Mouse (Mus musculus): ENCODE data around the gene Dusp18. TPM values are rescaled to one million over a fixed set of nuclear protein-coding genes. Genes with fewer than 3 reads are reported as not detected.

The Dusp18 gene
- total RNA-seq, 1 experiment: 1.4 TPM

DNA sequence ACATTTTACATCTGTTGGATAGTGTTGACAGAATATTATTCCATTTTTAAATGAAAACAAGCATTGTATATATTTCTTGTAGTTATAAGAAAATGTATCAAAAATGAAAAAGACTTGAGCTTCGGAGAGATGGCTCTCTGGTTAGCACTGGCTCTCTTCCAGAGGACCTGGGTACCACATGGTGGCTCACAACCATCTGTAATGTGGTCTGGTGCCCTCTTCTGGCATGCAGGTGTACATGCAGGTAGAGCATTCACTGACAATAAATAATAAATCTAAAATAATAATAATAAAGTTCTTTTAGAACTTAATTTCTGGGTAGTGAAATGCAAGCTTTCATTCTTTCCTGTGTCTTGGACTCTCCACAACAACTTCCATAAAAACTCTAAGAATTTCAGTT is 23.7 kb downstream of the Dusp18 start:
- Histone ChIP-seq H3K9ac (ENCODE audit: insufficient read depth, low read depth, low read length, poor library complexity, severe bottlenecking) (no peak overlapping the region), H3K27ac (ENCODE audit: insufficient read depth, low read depth, low read length, poor library complexity, severe bottlenecking) (no peak overlapping the region), H3K9me3 (ENCODE audit: control insufficient read depth, insufficient read depth, low read depth, low read length) (no peaks in the 10 kb centered on the region), H3K4me3 (ENCODE audit: insufficient read depth in 1 of 2, low read depth in 1 of 2, low read length in 2 of 2, poor library complexity in 1 of 2, severe bottlenecking in 1 of 2) (no peak overlapping the region), H3K36me3 (ENCODE audit: control insufficient read depth, insufficient read depth, low read length, poor library complexity, severe bottlenecking) (peaks cover 7% of the 10 kb centered on the region; the same call in 1 of the 2 replicates), H3K4me1 (ENCODE audit: control insufficient read depth in 2 of 2, insufficient read depth in 2 of 2, low read length in 2 of 2, poor library complexity in 1 of 2) (no peaks in the 10 kb centered on the region)
- in situ Hi-C loops (cut with MboI; ENCODE audit: low sequenced_read_pairs in 2 of 2, unreplicated experiment in 2 of 2): no loop called here
- TF ChIP-seq ZNF384 (IDR thresholded peaks at IDR 0.05; ENCODE audit: low read depth, low read length) (no peak), ZC3H11A (IDR thresholded peaks at IDR 0.05; ENCODE audit: borderline replicate concordance, low read depth, low read length) (no peak), CHD2 (IDR thresholded peaks at IDR 0.05; ENCODE audit: low read depth, low read length) (no peak), MAFK (IDR thresholded peaks at IDR 0.05; ENCODE audit: insufficient read depth, low read depth, low read length) (no peak), HCFC1 (IDR thresholded peaks at IDR 0.05; ENCODE audit: borderline replicate concordance, insufficient read depth, low read length) (no peak)
- DNase-seq (ENCODE audit: low read depth, low spot score): no peak

DNA sequence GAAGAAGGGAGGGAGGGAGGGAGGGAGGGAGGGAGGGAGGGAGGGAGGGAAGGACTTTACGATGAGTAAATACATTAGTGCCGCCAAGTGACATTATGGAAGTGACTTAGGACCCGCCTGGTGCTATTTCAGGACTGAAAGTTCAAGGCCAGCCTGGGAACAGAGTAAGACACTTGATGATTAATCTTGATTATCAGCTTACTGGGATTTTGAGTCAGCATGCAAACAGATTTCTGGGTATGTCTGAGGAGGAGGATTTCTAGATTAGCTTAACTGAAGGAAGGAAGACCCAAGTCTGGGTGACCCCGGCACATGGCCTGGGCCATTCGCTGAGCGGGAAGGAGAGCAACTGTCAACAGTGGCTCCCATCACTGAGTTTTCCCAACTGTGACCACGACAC is 25.4 kb downstream of the Dusp18 start:
- Histone ChIP-seq H3K4me1 (ENCODE audit: control insufficient read depth in 2 of 2, insufficient read depth in 2 of 2, low read length in 2 of 2, poor library complexity in 1 of 2) (no peaks in the 10 kb centered on the region), H3K36me3 (ENCODE audit: control insufficient read depth, insufficient read depth, low read length, poor library complexity, severe bottlenecking) (peaks cover 11% of the 10 kb centered on the region; the same call in 1 of the 2 replicates), H3K9ac (ENCODE audit: insufficient read depth, low read depth, low read length, poor library complexity, severe bottlenecking) (no peak overlapping the region), H3K27ac (ENCODE audit: insufficient read depth, low read depth, low read length, poor library complexity, severe bottlenecking) (no peak overlapping the region), H3K4me3 (ENCODE audit: insufficient read depth in 1 of 2, low read depth in 1 of 2, low read length in 2 of 2, poor library complexity in 1 of 2, severe bottlenecking in 1 of 2) (no peak overlapping the region), H3K9me3 (ENCODE audit: control insufficient read depth, insufficient read depth, low read depth, low read length) (no peaks in the 10 kb centered on the region)
- TF ChIP-seq ZC3H11A (IDR thresholded peaks at IDR 0.05; ENCODE audit: borderline replicate concordance, low read depth, low read length): no peak
- no peak for TF ChIP-seq CHD2 (IDR thresholded peaks at IDR 0.05; ENCODE audit: low read depth, low read length)
- no peak for TF ChIP-seq MAFK (IDR thresholded peaks at IDR 0.05; ENCODE audit: insufficient read depth, low read depth, low read length)
- TF ChIP-seq HCFC1 (IDR thresholded peaks at IDR 0.05; ENCODE audit: borderline replicate concordance, insufficient read depth, low read length): no peak
- TF ChIP-seq ZNF384 (IDR thresholded peaks at IDR 0.05; ENCODE audit: low read depth, low read length): no peak
- DNase-seq (ENCODE audit: low read depth, low spot score): no peak
- in situ Hi-C loops (cut with MboI; ENCODE audit: low sequenced_read_pairs in 2 of 2, unreplicated experiment in 2 of 2): no loop called here

DNA sequence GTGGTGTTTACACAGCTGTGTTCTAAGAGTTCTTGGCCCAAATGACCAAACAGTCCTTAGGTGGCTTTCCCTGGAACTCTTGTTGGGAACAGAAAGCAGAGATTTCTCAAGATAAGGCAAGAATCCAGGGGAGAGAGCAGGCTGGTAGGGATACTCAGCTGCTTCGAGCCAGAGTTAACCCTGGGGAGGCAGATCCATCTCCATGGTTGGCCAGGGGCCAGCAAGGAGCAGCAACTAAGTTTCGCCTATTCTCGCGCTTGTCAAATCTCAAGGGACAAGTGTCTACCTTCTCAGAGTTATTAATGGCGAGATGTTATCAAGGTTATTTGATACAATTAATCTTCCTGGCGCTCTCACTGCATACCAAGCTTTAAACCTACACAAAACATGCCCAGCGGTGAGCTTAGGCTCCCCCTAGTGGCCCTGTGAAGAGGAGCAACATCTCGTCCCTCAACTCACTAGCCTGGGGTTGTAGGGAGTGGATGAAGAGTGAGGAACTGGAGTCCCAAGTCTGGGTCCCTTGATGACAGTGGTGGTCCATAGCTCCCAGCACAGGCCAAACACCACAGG is 26.3 kb downstream of the Dusp18 start:
- in situ Hi-C loops (cut with MboI; ENCODE audit: low sequenced_read_pairs in 2 of 2, unreplicated experiment in 2 of 2): no loop called here
- Histone ChIP-seq H3K9me3 (ENCODE audit: control insufficient read depth, insufficient read depth, low read depth, low read length) (no peaks in the 10 kb centered on the region), H3K4me1 (ENCODE audit: control insufficient read depth in 2 of 2, insufficient read depth in 2 of 2, low read length in 2 of 2, poor library complexity in 1 of 2) (no peaks in the 10 kb centered on the region), H3K27ac (ENCODE audit: insufficient read depth, low read depth, low read length, poor library complexity, severe bottlenecking) (no peak overlapping the region), H3K36me3 (ENCODE audit: control insufficient read depth, insufficient read depth, low read length, poor library complexity, severe bottlenecking) (peaks cover 11% of the 10 kb centered on the region; the same call in 1 of the 2 replicates), H3K4me3 (ENCODE audit: insufficient read depth in 1 of 2, low read depth in 1 of 2, low read length in 2 of 2, poor library complexity in 1 of 2, severe bottlenecking in 1 of 2) (no peak overlapping the region), H3K9ac (ENCODE audit: insufficient read depth, low read depth, low read length, poor library complexity, severe bottlenecking) (no peak overlapping the region)
- TF ChIP-seq MAFK (IDR thresholded peaks at IDR 0.05; ENCODE audit: insufficient read depth, low read depth, low read length) (no peak), HCFC1 (IDR thresholded peaks at IDR 0.05; ENCODE audit: borderline replicate concordance, insufficient read depth, low read length) (no peak), ZNF384 (IDR thresholded peaks at IDR 0.05; ENCODE audit: low read depth, low read length) (no peak), ZC3H11A (IDR thresholded peaks at IDR 0.05; ENCODE audit: borderline replicate concordance, low read depth, low read length) (no peak), CHD2 (IDR thresholded peaks at IDR 0.05; ENCODE audit: low read depth, low read length) (no peak)
- DNase-seq (ENCODE audit: low read depth, low spot score): peak; percentile 69

- Histone ChIP-seq H3K36me3 (ENCODE audit: control insufficient read depth, insufficient read depth, low read length, poor library complexity, severe bottlenecking) (peaks cover 11% of the 10 kb centered on the region; the same call in 1 of the 2 replicates), H3K9me3 (ENCODE audit: control insufficient read depth, insufficient read depth, low read depth, low read length) (no peaks in the 10 kb centered on the region), H3K9ac (ENCODE audit: insufficient read depth, low read depth, low read length, poor library complexity, severe bottlenecking) (no peak overlapping the region), H3K27ac (ENCODE audit: insufficient read depth, low read depth, low read length, poor library complexity, severe bottlenecking) (no peak overlapping the region), H3K4me3 (ENCODE audit: insufficient read depth in 1 of 2, low read depth in 1 of 2, low read length in 2 of 2, poor library complexity in 1 of 2, severe bottlenecking in 1 of 2) (no peak overlapping the region), H3K4me1 (ENCODE audit: control insufficient read depth in 2 of 2, insufficient read depth in 2 of 2, low read length in 2 of 2, poor library complexity in 1 of 2) (no peaks in the 10 kb centered on the region)
- no peak for TF ChIP-seq ZC3H11A (IDR thresholded peaks at IDR 0.05; ENCODE audit: borderline replicate concordance, low read depth, low read length)
- no peak for TF ChIP-seq MAFK (IDR thresholded peaks at IDR 0.05; ENCODE audit: insufficient read depth, low read depth, low read length)
- TF ChIP-seq CHD2 (IDR thresholded peaks at IDR 0.05; ENCODE audit: low read depth, low read length): no peak
- TF ChIP-seq HCFC1 (IDR thresholded peaks at IDR 0.05; ENCODE audit: borderline replicate concordance, insufficient read depth, low read length): no peak
- TF ChIP-seq ZNF384 (IDR thresholded peaks at IDR 0.05; ENCODE audit: low read depth, low read length): no peak
- DNase-seq (ENCODE audit: low read depth, low spot score): no peak
- in situ Hi-C loops (cut with MboI; ENCODE audit: low sequenced_read_pairs in 2 of 2, unreplicated experiment in 2 of 2): no loop called here
Measured at GRCm38 (mm10) chr11:3922115-3922514, 27.1 kb downstream of the Dusp18 start.

Measured in ES-E14 (cell line).